Mouse (Mus musculus) lung, postnatal 0 days (tissue): ENCODE measurements around the gene Bfsp1.

Experiments used
- CTCF ChIP-seq: IDR thresholded peaks from 2 replicates; pipeline ENCODE4 v1.5.1; 2016; ENCODE audit warnings: antibody characterized with exemption, mild to moderate bottlenecking
- EP300 ChIP-seq: IDR thresholded peaks from 2 replicates; pipeline ENCODE4 v1.6.1; 2016; ENCODE audit warnings: antibody characterized with exemption, mild to moderate bottlenecking, control low read depth

- no peak for TF ChIP-seq EP300
- no peak for TF ChIP-seq CTCF
Observed at GRCm38 (mm10) chr2:143882606-143883288, 19.8 kb upstream of the Bfsp1 start.
